Mouse (Mus musculus) frontal cortex, adult (tissue): ENCODE measurements at regions not wholly inside any gene's neighbourhood (a gene's known extent, or its start where the extent isn't known, plus 50 kb on each side); places are given as distances from the start of the nearest gene placed in this dataset.
A peak's percentile ranks its signal among the peaks of the same experiment; 100 is the strongest.

Experiments used
- ATAC-seq: cut with Nextera tagmentation; 2 replicates; pipeline ENCODE4 v1.9.2; 2017; ENCODE audit warnings: mild to moderate bottlenecking, moderate library complexity, mixed read lengths; ENCODE audit not compliant: low TSS enrichment

DNA sequence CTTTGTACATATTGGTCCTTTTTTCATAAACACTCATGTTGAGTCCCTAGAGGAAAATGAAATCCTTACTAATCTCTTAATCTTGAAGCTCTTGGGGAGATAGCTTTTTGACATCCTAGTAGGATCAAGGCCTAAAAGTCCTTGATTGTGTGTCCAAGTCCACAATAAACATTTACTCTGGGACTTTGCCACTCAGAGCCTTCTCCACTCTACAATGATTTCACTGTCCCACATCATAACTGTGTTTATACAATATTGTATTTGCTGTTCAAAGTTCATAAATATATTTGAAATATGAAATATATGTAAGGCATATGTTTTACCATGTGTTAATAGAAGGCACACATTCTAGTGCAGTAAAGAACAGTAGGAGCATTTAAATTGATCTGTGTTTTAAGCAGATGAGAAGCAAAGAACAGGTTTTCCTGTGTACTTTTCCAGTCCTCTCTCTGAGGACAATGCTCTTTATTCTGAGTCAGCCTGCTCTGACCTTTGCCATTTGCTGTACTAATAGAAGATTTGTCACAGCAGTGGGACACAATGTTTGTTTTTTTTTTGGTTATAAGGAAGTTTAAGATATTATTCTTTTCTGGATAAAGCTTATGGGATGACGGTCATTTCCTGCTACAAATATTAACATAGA is 130.7 kb upstream of the Gprin3 start:
- no peak for ATAC-seq

DNA sequence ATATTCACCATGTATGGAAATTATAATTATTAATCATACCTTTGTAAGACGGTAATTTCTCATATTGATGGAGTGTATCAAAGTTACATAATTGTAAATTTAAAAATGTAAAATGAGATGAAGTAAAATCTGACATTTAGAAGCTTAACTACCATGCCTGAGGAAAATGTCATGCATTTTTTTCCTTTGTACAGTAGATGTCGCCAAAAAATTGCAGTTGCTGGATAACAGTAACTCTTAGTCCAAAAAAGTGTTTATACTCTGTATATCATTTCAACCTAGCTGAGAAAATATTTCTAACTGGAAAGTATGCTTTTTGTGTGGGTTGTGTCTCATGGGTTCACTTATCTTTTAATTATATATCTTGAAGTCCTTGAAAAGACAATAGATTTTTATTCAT is 110.9 kb upstream of the Gprin3 start:
- ATAC-seq = 0 out of 2 replicates have a peak, but pooled peaks have one; percentile 76

DNA sequence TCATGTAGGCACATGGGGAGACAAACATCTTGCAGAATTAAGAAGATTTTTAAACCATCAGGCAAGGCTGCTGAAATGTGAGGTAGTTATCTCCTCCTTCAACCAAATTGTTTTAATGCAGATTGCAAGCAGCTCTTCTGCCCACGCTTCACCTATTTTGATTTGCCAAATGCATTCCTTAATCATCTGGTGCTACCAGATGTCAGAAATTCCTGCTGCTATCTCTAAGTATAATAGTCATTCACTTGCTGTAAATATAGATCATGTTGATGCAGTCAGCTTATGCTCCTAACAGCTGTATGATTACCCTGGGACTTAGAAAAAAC is 98.8 kb upstream of the Gprin3 start:
- peak; percentile 74 for ATAC-seq

DNA sequence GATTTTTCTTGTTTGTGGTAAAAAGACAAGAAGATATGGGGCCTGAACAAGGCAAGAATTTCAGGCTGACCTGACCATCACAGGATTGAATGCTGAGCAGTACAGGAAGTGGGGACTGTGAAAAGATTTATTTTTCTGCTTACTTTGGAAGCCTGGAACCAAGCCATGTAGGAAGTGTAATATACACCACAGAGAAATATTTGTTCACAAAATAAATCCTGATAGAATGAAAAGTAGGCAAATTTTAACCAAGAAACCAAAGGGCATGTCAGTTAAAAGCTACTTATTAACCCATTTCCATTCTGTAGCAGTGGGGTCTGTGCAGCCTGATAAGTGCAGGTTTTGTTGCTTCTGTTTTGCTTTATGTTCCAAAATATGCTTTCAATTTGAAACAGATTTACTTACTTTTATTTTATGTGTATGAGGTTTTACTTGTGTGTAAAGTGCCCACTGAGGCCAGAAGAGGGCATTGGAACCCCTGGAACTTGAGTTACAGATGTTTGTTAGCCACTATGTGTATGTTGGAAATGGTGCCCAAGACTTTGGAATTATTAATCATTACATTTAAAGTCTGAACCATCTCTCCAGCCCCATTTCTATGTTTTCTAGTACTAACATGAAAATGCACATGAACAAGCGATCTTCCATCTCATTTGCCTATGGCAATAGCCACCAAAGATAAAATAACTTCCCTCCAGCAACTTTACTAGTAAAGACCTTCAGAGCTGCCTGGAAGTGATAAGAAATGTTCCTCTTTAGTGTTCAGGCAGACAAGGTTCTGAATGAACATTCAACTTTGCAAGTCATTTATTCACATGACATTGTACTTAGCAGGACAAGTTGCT is 98.2 kb upstream of the Gprin3 start:
- no peak for ATAC-seq

DNA sequence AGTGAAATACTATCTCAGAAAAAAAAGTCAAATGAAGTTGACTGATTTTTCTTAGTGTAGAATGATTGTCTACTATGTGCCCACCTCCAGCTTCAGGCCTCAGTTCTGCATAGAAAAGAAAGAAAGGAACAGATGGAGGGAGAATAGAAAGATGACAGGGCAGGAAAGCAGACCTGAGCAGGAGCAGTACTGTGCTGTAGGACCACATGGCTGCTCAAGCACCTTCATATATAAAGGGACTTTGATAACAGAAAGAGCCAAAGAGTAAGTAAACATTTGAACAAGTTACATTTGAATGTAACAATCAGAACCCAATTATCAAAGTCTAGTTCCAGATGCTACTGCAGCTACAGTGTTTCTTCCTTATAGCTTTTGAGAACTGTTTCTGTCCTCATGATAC is 96.9 kb upstream of the Gprin3 start:
- ATAC-seq = no peak

DNA sequence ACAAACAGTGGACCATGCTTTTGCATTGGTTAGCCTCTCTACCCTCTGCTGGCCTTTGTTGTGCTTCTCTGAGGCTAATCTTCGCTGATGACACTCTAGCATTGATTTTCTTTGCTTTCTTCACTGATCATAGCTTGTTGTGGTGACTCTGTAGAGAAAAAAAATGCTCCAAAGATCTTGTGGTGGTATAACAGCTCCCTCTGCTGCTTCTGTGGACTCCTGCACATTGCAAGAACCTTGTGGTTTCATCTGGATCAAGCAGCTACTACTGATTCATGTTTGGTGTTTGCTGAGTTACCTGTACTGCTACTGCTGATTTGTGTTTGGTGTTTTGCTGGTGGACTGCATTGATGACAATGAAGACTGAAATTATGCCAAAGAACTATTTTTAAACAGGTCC is 74.7 kb upstream of the Gprin3 start:
- peak; percentile 99 for ATAC-seq

DNA sequence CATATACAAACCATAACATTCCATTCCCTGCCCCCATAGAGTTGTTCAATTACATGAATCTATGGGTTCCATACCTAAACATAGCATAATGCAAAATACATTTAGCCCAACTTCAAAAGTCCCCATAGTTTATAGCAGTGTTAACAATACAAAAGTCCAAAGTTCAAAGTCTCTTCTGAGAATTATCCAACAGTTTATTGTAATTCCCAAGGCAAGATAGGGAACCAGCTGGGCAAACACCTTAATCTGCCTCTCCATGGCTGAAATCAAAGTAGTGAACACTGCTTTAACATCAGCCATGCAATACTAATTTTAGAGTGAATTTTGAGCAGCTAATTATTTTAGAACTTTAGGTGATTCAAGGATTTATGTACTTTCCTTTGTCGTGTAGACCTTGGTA is 72.7 kb upstream of the Gprin3 start:
- no peak for ATAC-seq

DNA sequence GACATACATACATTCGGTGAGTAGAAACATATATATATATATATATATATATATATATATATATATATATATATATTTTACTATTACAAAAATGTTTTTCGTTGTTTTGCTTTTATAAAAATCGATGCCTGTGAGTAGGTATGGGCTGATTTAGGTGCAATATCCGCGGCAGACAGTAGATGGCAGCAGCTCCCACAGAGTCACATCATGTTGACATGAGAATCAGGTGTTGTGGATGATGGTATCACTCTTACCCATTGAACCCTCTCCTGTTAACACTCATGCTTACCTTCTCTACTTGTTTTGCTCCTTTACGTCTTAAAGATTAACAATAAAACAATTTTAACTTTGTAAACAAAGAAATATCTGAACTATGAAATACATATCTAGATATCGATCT is 72.0 kb upstream of the Gprin3 start:
- ATAC-seq = peak; percentile 84

DNA sequence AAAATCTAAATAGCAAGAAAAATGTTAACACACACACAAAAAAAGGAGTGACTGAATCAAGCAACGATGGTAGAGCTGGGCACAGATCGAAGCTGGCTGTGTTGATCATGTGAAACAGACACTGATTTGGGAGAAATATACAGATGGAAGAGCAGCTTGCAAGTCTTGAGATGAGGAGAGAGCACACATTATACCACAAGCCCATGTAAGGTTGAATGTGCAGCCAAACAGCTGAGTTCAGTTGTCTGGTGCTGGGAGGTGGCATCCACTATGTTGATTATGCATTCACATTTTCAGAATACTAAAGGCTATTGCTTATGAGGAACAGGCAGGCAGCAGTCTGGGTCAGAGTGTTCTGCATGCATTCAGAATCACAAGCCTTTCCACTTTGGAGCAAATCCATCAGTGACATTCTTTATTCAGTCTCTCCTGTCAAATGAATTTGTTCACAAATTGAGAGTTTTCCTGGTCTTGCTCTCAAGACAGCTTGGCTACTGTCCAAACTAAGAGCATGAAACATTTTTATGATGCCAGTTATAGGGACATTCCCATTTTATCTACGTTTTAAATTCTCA is 63.0 kb upstream of the Gprin3 start:
- peak; percentile 91 for ATAC-seq

DNA sequence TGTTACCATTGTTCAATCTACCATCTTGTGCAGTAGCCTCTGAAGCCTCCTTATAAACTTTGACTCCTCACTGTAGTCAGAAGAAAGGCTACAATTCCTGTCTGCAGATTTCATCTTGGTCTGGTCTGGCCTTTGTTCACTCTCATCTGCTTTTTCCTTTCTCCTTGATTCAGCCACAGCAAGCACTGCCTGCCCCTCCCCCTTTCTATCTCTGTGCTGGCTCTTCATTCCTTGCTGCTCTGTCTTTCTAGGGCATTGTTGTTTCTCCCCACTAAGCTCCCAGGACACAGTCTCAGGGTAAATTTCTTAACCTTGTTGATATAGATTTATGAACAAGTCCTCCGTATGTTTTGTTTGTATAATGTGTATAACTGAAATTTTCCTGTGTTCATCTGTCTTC is 62.3 kb upstream of the Gprin3 start:
- ATAC-seq = no peak

DNA sequence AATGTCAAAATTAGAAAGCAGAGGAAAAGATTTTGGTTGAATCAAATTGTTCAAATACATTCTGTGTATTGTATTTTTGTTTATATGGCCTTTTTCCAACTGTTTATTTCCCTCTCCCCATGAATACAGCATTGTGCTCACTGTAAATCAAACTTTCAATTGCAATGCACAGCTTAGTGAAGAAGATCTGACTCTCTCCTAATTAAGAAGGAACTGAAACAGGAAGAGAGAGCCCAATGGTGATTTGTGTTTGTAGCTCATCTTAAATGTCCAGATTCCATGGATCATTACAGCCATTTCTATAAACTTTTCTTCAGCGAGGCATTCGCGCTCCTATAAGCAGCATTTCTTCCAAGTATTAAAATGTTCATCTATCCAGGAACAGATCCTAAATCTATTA is 57.9 kb upstream of the Gprin3 start:
- ATAC-seq = no peak

DNA sequence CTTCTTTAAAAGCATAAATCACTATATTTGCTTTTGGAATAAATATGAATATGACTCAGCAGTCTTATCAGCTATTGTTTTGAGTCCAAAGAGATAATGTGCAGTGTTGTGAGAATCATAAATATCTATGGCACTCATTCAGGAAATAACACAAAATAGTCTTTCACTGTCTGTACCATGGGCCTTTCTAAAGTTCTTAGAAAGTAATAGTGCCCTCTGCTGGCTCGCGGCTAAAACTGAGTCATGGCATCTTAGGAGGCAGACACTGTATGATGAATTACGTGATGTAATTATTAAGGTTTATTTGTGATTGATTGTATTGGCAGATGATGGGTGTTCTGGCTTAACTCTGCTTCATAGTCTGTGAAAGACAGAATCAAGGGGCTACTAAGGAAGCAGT is 57.5 kb upstream of the Gprin3 start:
- peak; percentile 91 for ATAC-seq
